ENCODE assay signal across 7 mouse cellular contexts in the genomic region with DNA sequence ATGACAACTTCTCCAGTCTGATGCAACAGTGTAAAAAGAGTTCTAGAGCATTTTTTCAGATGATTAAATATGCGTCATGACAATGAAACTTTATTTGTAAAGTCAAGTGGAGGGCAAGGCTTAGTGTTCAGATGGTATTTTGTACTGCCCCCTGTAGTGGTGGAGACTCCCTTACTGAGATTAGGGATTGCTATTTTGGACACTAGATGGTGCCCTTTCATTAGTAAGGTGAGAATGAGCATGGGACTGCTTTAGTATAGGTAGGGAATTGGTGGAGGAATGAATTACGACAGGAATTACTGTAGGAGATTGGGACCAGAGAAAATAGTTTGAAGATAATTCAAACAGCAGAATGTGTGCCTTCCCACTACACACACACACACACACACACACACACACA.
DNase-seq lines count a peak whose midpoint lies in the region; ATAC-seq lines count a peak whose summit lies in the region.

No protein-coding gene starts in this region.

- intact Hi-C loops in left cerebral cortex, postnatal 25 days (cut with DNase I) = loop anchor here (5.0 kb wide), 1 partner anchor 1212 kb away; no protein-coding TSS in a partner anchor

- no peak for ATAC-seq in monocyte, adult 5-6 weeks (replicated peaks; ENCODE audit: insufficient number of reproducible peaks, low FRiP score, low TSS enrichment, poor library complexity, severe bottlenecking)

- peak; percentile 31 for DNase-seq in layer of hippocampus, adult 11-12 months (ENCODE audit: low spot score)
- DNase-seq in layer of hippocampus, postnatal 25 days (ENCODE audit: extremely low spot score in 1 of 2, low spot score in 1 of 2) = no peak
- peak; percentile 25 for DNase-seq in ZHBTc4 (ENCODE audit: low read depth, low spot score)
- peak; percentile 40 to 78 for DNase-seq in cerebellum, postnatal 14 days
- peak; percentile 7 to 57 for DNase-seq in left cerebral cortex, postnatal 25 days (ENCODE audit: low spot score in 2 of 2)
- DNase-seq in right cerebral cortex, postnatal 4 days = no peak

Comparison
In these comparisons a context has a peak if more than half of its experiments do, and no peak if none do; other contexts are left out.
1. DNase-seq: peak in layer of hippocampus, adult 11-12 months (single experiment), ZHBTc4 (single experiment), cerebellum, postnatal 14 days (2 of 2) and left cerebral cortex, postnatal 25 days (2 of 2); none in layer of hippocampus, postnatal 25 days (0 of 2) and right cerebral cortex, postnatal 4 days (single experiment).